In genomic region chr9:21411669-21412550, GRCm38 (mm10) we compare ENCODE assay signal across 7 mouse cellular contexts. TPM values are rescaled to one million over a fixed set of nuclear protein-coding genes. Genes with fewer than 3 reads are reported as not detected.
DNase-seq lines count a peak whose midpoint lies in the region; ATAC-seq lines count a peak whose summit lies in the region.

Gene Qtrt1, plus strand, starts transcription at chr9:21411837.

- peak; percentile 71 for DNase-seq in adrenal gland, adult 18-20 months (ENCODE audit: low spot score in 2 of 2)
- peak; percentile 95 for DNase-seq in embryo, embryonic 11 days
- peak; percentile 66 to 68 for DNase-seq in gastrocnemius, postnatal 36 days
- DNase-seq in left cerebral cortex, postnatal 25 days (ENCODE audit: low spot score in 2 of 2), result peak; percentile 92 to 97
- DNase-seq in midbrain, embryonic 10.5 days (ENCODE audit: low spot score), result peak; percentile 90
- peak; percentile 80 for DNase-seq in right cerebral cortex, postnatal 4 days

- H3K27ac ChIP-seq in intestine, embryonic 15.5 days, result peak within 1 kb of the TSS; percentile 48
- H3K27ac ChIP-seq in midbrain, embryonic 10.5 days (replicated peaks), result peak within 1 kb of the TSS; percentile 91

- no peaks in the 10 kb centered on the region for H3K27me3 ChIP-seq in intestine, embryonic 15.5 days (replicated peaks)
- no peaks in the 10 kb centered on the region for H3K27me3 ChIP-seq in midbrain, embryonic 10.5 days (ENCODE audit: low read depth, poor library complexity, severe bottlenecking)

- 2% methylated on average over 53 of the region's 53 CpGs for WGBS in intestine, embryonic 15.5 days
- 3% methylated on average over 53 of the region's 53 CpGs for WGBS in midbrain, embryonic 10.5 days

- peaks cover 15% of the 10 kb centered on the region for H3K4me1 ChIP-seq in intestine, embryonic 15.5 days (replicated peaks)
- peaks cover 17% of the 10 kb centered on the region for H3K4me1 ChIP-seq in midbrain, embryonic 10.5 days

- peak; percentile 97 for ATAC-seq in intestine, embryonic 15.5 days

- peaks cover 10% of the 10 kb centered on the region; the same call in 1 of the 2 replicates for H3K36me3 ChIP-seq in intestine, embryonic 15.5 days
- peaks cover 41% of the 10 kb centered on the region for H3K36me3 ChIP-seq in midbrain, embryonic 10.5 days

- intact Hi-C loops in gastrocnemius, postnatal 36 days (cut with DNase I), result loop anchor here (2.0 kb wide), 1 partner anchor 97 kb away; no protein-coding TSS in a partner anchor
- intact Hi-C loops in left cerebral cortex, postnatal 25 days (cut with DNase I), result loop anchor here (5.0 kb wide), 1 partner anchor 55 kb away; no protein-coding TSS in a partner anchor

- peak within 1 kb of the TSS; percentile 80 for H3K4me3 ChIP-seq in intestine, embryonic 15.5 days (replicated peaks)
- H3K4me3 ChIP-seq in midbrain, embryonic 10.5 days, result peak within 1 kb of the TSS; percentile 91

- H3K4me2 ChIP-seq in intestine, embryonic 15.5 days (replicated peaks), result peak within 1 kb of the TSS; percentile 87

- peak within 1 kb of the TSS; percentile 82 for H3K9ac ChIP-seq in intestine, embryonic 15.5 days

- H3K9me3 ChIP-seq in intestine, embryonic 15.5 days, result no peaks in the 10 kb centered on the region
- H3K9me3 ChIP-seq in midbrain, embryonic 10.5 days (replicated peaks), result no peaks in the 10 kb centered on the region

RNA-seq across cellular contexts. Expression of gene Qtrt1, which starts in this region (rescaled TPM):
- 10 to 100 TPM; 15.6 to 18.5 TPM for total RNA-seq in adrenal gland, adult 18-20 months (2021)
- total RNA-seq in gastrocnemius, postnatal 36 days (2021), result 1 to 10 TPM; 5.2 to 6.2 TPM
- 57.0 and 60.5 TPM in 2 replicates for polyA plus RNA-seq in intestine, embryonic 15.5 days (2015; fragmentation: Nextera tagmentation; extraction: Ambion mirVana)
- total RNA-seq in left cerebral cortex, postnatal 25 days (2021), result 10 to 100 TPM; 22.2 to 30.7 TPM
- 64.8 and 73.1 TPM in 2 replicates for polyA plus RNA-seq in midbrain, embryonic 10.5 days (2016; fragmentation: Nextera tagmentation; extraction: Ambion mirVana)

Comparison
In these comparisons a context has a peak if more than half of its experiments do, and no peak if none do; other contexts are left out.
1. Peak in every context shown above with its lines: DNase-seq, ATAC-seq, H3K4me3 ChIP-seq and H3K27ac ChIP-seq.